Mouse (Mus musculus): Measurements from ENCODE around the gene Gnl2.

The Gnl2 gene

DNA sequence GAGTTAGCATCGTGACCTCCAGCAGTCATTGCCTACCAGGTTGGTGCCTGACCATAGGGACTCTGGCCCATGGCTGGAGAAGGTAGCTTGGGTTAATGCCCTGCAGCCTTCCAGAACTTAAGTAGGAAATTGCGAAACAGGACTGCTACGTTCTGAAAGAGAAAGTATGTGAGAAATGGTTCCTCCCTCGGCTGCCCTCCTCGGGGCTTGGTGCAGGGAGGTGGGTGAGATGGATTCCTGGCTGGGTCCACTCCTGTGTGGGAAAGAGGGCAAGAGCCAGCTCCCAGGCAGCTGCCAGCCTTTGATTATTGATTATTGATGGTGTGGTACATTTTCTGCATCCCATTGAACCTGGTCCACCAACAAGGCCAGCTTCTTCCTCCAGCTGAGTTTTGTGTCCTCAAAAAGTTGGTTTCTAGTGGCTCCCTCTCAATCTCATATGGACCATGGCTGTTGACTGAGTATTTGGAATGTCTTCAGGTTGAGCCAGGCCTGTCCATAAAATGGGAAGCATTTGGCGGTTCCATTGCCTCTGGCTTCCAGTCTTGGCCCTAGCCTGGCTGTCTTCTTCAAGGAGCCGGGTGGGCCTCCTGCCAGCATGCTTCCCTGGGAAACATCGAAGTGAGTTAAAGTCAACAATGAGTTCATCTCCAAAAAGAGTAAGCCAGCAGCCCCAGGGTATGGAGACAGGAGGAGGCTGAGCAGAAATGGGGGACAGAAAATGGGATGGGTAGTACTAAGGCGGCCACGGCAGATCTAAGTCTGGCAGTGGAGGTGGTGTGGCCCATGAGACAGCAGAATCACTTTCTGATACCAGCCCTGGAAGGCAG lies at the start of gene Gnl2:
Gnl2 (plus strand) TSS at position 780 of the 830 bp plus-strand sequence.
- DNase-seq (ENCODE audit: low spot score in 2 of 2) = no peak

DNA sequence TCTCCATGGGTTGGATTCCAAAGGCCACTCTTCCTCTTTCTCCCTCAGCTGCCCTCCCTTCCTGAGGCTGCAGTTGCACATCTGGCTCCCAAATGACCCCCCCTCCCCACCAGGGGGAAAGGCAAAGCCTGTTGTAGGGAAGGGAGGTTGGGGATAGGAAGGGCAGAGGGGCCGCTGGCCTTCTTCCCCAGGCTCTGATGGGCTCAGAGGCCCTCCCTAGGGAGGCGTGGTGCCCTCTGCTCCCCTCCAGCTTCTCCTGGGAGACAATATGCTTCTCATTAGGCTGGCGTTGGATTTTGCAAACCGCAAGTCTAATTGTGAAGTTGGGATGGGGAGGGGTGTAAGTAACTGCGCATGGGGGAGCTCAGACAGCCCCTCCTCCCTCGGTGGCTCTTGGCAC lies 47.7 kb upstream of the Gnl2 start:
- no peak for DNase-seq (ENCODE audit: low spot score in 2 of 2)

DNA sequence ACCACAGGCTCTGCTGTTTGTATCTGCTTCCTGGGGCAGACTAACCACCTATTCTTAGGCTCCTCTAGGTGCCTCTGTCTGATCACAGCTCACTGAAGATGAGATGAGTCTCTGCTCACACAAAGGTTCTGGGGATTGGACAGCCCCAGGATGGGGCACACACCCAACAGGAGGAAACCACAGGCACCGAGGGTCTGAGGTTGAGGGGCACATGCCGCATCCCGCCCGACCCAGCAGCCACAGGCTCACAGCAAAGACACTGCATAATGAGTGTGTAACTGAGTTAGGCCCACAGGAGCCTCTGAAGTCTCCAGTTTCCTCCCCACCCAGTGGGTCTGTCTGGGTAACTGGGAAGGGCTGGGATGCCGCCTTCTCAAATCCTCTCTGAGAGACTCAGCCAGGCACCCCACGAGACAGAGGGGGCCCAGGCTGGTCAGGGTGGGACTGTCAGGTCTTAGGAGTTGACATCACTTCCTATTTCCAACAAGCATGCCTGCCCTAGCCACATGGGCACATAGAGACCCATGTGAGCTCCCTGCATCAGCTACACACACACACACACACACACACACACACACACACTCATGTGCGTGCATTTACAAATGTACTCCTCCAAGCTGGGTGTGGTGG lies 47.1 kb upstream of the Gnl2 start:
- DNase-seq (ENCODE audit: low spot score in 2 of 2) = no peak

DNA sequence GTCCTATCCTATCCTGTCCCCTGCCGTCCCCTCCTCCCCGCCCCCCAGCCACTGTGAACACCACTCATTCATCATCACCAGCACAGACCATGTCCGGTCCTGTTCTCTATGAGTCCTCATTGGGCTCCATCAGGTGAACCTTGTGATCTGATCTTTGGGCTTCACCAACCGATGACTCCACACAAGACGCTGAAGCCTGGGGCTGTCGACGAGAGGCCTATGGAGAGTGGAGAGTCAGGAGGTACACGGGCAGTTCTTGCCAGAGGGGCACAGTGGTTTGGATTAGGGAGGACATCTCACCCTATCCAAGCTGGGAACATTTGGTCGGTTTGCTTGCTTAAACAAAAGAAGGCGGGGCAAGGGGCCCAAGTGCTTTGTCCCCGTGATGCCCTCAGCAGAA lies 46.2 kb upstream of the Gnl2 start:
- no peak for DNase-seq (ENCODE audit: low spot score in 2 of 2)

DNA sequence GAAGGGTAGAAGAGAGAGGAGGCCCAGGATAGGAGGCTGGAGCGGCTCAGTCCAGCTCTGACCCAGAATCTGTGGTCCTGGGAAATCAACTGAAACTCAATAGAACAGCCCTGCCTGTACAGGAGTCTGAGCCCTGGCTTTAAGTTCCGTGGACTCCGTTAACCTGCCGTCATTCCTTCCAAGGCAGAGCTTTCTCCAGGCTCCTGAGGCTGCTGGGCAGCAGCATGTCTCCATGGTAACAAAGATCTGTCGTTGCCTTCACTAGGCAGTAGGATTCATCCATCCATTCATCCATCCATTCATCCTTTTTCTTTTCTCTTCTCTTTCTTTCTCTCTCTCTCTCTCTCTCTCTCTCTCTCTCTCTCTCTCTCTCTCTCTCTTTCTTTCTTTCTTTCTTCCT lies 45.7 kb upstream of the Gnl2 start:
- DNase-seq (ENCODE audit: low spot score in 2 of 2) = no peak

DNA sequence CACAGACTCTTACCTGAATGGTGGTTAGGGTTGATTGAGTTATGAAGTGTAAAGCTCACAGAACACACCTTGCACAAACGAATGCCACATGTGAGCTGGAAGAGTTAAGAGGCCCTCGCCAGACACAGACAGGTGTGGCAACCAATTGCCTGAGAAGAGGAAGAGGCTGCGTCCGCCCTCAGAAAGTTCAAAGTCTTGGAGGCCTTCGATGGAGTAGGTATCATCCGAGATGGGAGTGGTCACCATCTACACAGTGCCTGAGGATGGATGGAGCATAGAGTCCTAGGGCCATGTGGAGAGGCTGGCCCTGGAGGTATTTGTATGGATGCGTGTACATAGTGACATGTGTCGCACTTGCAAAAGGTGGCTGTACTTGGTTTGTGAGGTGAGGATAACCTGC lies 45.3 kb upstream of the Gnl2 start:
- no peak for DNase-seq (ENCODE audit: low spot score in 2 of 2)

DNA sequence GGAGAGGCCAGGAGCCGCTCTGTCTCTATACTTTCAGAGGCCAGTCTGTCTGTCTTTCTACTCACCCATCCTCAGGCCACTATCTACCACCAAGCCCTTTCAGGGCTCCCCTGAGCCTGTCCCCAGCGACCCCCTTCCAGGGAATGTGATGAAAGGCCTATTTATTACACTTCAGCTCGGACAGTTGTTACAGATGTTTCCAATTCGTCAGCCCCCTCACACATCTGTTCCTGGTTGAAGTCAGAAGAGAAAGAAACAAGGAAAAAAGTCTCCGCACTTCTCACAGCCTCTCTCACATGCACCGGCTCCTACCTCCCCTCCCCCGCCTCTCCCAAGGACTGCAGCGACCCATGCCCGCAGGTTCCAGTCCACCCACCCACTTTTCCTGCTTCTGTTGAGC lies 44.1 kb upstream of the Gnl2 start:
- no peak for DNase-seq (ENCODE audit: low spot score in 2 of 2)

DNA sequence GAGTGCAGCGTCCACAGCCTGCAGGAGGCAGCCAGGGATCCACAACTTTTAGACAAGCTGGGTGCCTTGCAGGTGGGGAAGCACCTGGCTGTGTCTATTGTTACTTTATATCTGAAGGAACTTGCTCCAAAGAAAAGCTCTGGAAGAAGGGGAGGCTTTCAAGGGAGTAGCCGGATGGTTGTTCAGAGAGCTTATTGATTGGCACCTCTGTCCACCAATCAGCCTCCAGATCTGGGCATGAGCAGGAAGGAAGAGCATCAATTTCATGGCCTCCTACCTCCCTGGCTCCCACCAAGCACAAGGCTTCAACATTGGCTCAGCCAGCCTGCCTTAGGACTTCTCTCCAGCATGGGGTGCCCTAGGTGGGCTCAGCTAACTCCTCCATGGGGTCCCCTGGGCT lies 43.1 kb upstream of the Gnl2 start:
- no peak for DNase-seq (ENCODE audit: low spot score in 2 of 2)

DNA sequence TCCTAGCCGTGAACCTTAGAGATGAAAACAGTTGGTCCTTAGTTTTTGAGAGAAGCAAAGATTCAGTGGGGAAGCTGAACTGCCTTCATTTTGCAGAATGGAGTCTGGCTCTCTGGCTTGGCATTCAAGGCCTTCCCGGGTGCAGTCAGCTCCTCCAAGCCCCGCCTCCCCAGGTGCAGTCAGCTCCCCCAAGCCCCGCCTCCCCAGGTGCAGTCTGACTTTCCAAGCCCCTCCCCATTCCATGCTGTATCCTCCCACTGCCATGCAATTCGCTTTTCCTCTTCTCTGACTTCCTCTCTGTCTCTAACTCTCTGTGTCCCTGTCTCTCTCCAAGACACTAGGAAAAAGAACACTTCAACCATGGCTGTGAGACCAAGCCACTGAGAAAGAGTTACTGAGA lies 38.2 kb upstream of the Gnl2 start:
- DNase-seq (ENCODE audit: low spot score in 2 of 2) = no peak

DNA sequence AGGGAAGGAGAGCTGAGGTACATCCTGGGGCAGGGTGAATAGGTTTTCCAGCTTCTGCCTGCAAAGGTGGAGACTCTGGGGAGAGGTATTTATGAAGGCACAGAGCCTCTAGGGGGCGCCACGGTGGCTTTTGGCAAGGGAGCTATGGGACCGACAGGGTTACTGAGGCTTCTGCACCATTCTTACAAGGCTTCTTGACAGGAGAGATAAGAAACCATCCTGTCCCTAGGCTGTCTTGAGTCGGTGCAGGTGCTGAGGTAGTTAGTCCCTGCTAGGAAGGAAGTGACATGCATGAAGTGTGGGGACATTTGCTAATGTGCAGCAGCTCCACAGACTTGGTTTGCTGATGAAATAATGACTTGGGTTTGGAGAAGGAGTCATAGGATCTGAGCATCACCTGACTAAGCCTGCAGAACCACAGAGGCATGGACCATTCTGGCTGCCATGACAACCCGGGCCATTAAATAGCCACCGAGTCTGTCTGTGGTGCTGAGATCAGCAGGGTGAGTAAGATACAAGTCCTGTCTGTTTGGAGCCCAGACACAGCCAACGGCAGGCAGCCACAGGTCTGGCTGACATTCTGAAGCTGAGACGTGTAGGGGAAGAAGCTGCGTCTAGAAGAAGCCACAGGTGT lies 32.4 kb upstream of the Gnl2 start:
- peak in 1 of 2 experiments; percentile 49 for DNase-seq (ENCODE audit: low spot score in 2 of 2)

DNA sequence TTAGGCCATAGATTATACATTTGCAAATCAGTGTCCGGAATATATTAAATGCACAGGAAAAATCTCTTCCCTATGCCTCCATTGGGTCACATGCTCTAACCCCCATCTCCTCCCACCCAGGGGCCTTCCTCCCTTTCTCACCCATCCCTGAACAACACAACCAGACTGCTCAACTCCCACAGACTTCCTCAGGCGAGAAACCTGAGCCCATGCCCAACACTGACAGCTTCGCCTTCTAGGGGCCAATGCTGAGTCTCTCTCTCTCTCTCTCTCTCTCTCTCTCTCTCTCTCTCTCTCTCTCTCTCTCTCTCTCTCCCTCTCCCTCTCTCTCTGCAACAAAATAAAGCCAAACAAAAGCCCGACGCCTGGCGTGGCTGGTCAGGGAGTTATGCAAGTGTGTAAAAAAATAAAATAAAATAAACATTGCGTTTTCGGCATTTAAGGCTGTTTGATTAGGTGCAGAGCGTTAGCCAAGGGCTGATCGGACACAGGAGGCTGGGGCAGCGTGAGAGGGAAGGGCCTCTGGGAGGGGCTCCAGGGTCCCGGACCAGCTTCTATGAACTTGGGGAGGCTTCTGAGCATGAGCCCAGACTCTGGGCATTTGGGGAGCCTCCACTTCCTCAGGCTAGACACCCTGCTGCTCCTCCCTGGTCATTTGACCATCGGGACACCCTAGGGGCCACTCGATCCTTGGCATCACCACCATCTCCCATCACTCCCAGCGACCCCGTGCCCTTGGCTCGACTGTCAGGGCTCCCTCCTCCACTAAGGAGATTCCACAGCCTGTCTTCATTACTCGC lies 31.3 kb upstream of the Gnl2 start:
- DNase-seq (ENCODE audit: low spot score in 2 of 2) = no peak

DNA sequence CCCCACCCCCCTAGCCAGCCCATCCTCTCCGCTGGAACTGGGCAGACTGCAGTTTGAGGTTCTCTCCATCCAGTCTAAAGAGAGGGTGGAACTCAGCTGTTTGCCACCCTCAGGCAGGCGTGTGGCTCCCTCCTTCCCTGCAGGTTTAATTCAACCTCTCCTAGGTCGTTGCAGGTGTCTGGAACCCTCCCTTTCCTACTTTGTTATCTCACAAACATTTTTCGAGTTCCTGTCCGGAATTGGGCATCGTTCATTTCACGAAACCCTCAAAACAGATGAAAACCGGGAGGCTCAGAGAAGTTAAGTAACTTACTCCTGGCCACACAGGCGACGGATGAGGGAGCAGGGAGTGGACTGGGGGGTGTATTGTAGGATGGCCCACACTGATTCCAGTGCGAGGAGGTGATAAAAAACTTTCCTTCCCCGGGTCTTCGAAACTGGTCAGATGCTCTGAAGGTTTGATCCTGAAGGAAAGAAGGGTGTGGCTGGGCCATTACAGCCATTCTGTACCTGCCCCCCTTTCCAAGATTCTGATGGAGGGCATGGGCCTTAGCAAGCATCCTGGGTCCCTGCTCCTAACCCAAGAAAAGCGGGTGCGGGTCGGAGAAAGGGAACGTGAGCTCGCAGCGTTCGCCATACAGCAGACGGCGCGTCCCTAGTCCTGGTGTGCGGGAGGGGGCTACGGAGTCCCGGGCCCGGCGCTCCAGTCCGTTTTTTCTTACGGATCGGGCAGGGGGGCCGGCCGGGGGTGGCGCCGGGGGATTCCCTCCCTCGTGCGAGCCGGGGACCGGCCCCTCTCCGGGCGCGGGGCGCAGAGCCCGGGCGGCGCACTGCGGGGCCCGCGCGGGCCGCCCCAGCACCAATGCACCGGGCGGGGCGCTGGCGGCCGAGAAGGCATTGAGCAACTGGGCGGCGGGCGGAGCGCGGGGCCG lies 30.4 kb upstream of the Gnl2 start, which contains the start of gene Rspo1:
Rspo1 (plus strand) TSS at position 760 of the 932 bp plus-strand sequence.
- DNase-seq (ENCODE audit: low spot score in 2 of 2) = no peak

DNA sequence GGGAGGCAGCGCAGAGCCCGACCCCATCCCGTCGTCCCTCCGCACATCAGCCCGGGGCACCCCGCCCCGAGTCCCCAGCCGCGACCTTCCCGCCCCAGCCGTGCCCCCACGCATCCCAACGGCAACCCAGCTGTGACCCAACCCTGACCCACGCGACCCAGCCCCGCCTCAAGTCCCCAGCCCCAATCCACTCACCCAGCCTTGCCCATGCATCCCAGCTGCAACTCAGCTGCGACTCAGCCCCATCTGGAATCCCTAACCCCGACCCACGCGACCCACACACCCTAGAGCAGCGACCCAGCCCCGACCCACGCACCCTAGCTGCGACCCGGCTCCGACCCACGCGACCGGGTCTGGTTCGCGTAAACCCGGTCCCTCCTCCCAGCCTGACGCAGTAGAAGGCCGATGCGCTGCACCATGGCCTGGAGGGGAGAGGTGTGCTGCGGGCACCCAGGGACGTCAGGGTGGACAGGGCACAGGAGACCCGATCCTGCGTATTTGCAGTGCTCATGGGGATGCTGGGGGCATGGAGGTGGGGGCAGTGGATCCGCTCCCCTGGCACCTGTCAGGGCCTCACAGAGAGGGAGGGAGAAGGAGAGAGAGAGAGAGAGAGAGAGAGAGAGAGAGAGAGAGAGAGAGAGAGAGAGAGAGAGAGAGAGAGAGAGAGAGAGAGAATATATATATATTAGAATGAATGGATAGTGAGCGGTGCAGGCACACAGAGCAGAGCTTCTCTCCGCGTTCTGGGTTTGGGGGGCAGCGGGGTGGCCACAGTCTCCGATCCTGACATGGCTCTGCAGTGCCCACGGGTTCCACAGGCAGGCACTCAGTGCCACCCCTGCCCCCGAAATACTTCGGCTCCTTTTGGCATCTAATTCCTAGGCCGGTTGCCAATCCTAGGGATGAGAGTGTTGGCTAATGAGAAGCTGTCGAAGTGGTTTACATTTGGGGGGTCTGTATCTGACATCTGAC lies 29.4 kb upstream of the Gnl2 start:
- no peak for DNase-seq (ENCODE audit: low spot score in 2 of 2)

DNA sequence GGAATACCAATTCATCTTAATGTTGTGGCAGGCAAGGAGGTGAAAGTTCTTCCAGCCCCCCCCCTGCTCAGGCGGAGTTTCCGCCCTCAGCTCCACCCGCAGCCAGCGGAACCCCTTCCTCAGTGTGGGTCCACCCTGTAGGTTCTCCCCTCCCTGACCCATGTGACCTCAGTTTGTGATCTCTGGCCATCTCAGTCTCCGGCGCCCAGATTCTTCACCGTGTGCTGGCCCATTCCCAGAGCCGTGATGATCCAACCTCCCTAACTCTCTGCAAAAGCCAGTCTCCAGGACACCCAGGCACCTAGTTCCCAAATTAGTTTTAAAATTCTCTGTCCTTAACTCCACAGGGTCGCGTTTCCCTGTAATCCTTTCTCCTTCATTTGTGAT lies 28.7 kb upstream of the Gnl2 start:
- DNase-seq (ENCODE audit: low spot score in 2 of 2) = no peak

DNA sequence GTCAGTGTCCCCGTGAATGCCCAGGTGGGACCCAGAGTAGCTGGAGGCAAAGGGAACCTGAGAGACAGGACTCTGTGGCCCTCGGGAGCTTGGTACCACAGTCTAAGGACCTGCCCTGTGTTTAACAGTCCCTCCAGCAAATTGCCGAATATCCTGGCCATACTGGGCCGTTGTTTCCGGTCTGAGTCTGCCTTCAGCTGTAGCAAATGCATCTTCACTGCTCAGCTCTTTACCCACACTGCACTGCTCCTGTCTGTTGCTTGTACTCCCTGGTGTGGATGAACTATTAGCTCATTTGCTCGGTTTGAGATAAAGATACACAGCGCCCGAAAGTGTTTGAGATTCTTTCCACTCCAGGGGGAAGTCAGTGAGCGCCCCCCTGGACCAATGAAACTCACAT lies 28.0 kb upstream of the Gnl2 start:
- no peak for DNase-seq (ENCODE audit: low spot score in 2 of 2)

DNA sequence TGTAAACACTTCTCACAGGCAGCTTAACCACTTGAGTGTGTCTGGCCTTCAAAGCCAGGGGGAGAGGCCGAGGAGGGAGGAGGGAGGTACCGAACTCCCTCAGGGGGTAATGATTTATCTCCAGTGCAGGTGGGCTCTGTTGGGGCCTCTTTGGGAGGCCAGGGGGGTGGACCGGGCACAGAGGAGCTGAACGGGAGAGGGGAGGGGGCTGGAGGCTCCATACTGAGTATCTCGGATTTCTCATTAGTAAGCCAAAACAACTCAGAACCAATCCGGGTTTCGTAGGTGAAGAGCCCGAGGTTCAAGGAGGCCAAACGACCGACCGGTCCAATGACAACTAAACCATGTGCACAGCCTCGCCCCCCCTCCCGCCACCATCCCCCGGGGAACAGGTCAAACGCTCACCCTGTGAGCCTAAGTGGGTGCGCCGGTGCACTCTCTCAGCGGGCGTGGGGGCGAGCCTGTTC lies 26.6 kb upstream of the Gnl2 start:
- DNase-seq (ENCODE audit: low spot score in 2 of 2) = no peak

DNA sequence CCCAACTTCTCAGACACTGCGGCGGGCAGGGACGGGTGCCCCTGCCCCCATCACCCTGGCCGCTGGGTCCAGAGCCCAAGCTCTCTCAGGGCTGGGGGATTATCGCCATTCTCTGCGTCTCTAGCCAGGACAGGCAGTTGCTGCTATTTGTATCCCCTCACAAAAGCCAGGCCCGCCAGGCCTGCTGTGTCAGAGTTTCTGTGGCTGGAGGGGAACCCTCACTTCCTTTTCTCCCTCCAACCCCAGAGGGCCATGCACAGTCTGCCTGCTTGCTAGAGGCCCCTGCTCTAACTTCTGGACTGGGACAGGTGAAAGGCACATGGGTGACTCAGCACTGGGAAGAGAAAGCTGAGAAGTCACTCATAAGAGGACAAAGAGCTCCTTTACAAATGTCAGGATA lies 26.1 kb upstream of the Gnl2 start:
- no peak for DNase-seq (ENCODE audit: low spot score in 2 of 2)

DNA sequence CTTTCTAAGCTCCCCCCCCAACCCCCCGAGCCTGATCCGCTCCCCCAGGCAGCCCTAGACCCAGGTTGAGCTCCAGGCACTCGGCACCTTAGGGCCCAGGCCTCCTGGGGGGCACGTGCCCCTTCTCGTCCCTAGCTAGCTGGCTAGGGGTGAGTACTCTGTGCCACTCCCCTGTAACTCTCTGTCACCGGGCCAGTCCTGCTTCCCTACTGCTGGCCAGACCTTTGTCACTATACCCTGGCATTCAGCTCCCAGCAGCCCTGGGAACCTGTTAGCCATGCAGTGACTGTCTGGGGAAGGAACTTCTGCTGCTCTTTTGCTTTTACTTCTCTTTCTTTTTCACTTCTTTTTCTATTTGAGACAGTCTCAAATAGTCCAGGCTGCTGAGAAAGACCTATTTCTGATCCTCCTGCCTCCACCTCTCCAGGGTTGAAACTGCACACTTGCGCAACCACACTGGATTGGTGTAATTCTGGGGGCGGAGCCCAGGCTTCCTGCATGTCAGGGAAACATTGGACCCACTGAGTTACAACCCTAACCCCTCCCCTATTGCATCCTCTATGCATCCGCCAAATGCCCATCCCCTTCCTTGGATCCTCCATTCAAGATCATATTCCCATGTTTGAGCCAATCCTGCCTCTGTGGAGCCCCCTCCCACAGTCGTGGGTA lies 18.8 kb upstream of the Gnl2 start:
- DNase-seq (ENCODE audit: low spot score in 2 of 2) = no peak

DNA sequence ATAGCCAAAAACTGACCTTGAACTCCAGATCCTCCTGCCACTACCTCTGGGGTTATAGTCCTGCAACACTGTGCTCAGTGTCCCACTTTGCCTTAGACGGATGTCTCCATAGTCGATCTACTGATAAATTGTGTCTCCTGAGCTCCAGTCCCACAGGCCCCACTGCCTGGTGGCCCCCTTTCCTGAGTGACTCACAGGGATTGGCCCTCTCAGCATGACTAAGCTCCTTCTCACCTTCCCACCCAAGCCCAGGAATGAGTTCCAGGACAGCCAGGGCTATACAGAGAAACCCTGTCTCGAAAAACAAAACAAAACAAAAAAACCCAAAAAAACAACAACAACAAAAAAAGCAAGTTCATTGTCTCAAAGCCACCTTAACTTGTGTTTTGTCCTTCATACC lies 16.8 kb upstream of the Gnl2 start:
- no peak for DNase-seq (ENCODE audit: low spot score in 2 of 2)
